Comparison of ENCODE assay signal across 3 mouse cellular contexts in genomic region chr11:97632440-97632839, GRCm38 (mm10). TPM values are rescaled to one million over a fixed set of nuclear protein-coding genes. Genes with fewer than 3 reads are reported as not detected.
"Had no signal": no experiment of that assay in that cellular context is flagged by ENCODE, and none has a peak within 500 bp of the region (broad histone marks: within the 10 kb centered on the region; RNA-seq: fewer than 3 reads in every experiment).

No protein-coding gene starts in this region.

RNA-seq across cellular contexts. Expression of gene Cisd3, which starts 53.2 kb away (rescaled TPM):
- polyA plus RNA-seq: erythroblast, embryonic 14.5 days had no signal

RNA-seq across cellular contexts. Expression of gene Srcin1, which starts 56.5 kb away (rescaled TPM):
- total RNA-seq: common myeloid progenitor, adult 5-6 weeks; granulocyte monocyte progenitor cell, adult 5-6 weeks had no signal
- polyA plus RNA-seq: erythroblast, embryonic 14.5 days had no signal
